Comparison of ENCODE assay signal across 20 mouse cellular contexts in genomic region chr16:63821164-63821563, GRCm38 (mm10). TPM values are rescaled to one million over a fixed set of nuclear protein-coding genes. Genes with fewer than 3 reads are reported as not detected.
DNase-seq lines count a peak whose midpoint lies in the region; ATAC-seq lines count a peak whose summit lies in the region.
"Had no signal": no experiment of that assay in that cellular context is flagged by ENCODE, and none has a peak within 500 bp of the region (broad histone marks: within the 10 kb centered on the region; RNA-seq: fewer than 3 reads in every experiment).

No protein-coding gene starts in this region.

- H3K4me3 ChIP-seq in forebrain, embryonic 10.5 days: no peak overlapping the region
- no peak overlapping the region for H3K4me3 ChIP-seq in forebrain, embryonic 15.5 days
- no peak overlapping the region for H3K4me3 ChIP-seq in midbrain, embryonic 11.5 days (ENCODE audit: low read depth, low read length)
- H3K4me3 ChIP-seq in midbrain, embryonic 14.5 days (replicated peaks; ENCODE audit: low read depth, low read length): no peak overlapping the region
- no peak overlapping the region for H3K4me3 ChIP-seq in forebrain, embryonic 12.5 days (replicated peaks)
- H3K4me3 ChIP-seq: embryonic facial prominence, embryonic 15.5 days; erythroblast, embryonic 14.5 days; gastrocnemius, adult 2 months had no signal

- no peaks in the 10 kb centered on the region for H3K9me3 ChIP-seq in forebrain, embryonic 10.5 days
- H3K9me3 ChIP-seq in forebrain, embryonic 15.5 days: no peaks in the 10 kb centered on the region
- H3K9me3 ChIP-seq in midbrain, embryonic 11.5 days (ENCODE audit: control insufficient read depth, low read length): no peaks in the 10 kb centered on the region
- no peaks in the 10 kb centered on the region for H3K9me3 ChIP-seq in midbrain, embryonic 14.5 days (ENCODE audit: control insufficient read depth, low read length)
- no peaks in the 10 kb centered on the region for H3K9me3 ChIP-seq in forebrain, embryonic 12.5 days
- H3K9me3 ChIP-seq: embryonic facial prominence, embryonic 15.5 days had no signal

- 60% methylated on average over 2 of the region's 2 CpGs for WGBS in forebrain, embryonic 10.5 days
- 32% methylated on average over 2 of the region's 2 CpGs for WGBS in forebrain, embryonic 15.5 days
- WGBS in midbrain, embryonic 11.5 days: 41% methylated on average over 2 of the region's 2 CpGs
- 41% methylated on average over 2 of the region's 2 CpGs for WGBS in midbrain, embryonic 14.5 days
- 29% methylated on average over 2 of the region's 2 CpGs for WGBS in forebrain, embryonic 12.5 days

- no peak for ATAC-seq in forebrain, embryonic 15.5 days (replicated peaks)
- peak; percentile 54; the same call in 1 of the 2 replicates for ATAC-seq in midbrain, embryonic 11.5 days (ENCODE audit: low FRiP score)
- ATAC-seq in midbrain, embryonic 14.5 days (ENCODE audit: low FRiP score, low TSS enrichment): no peak
- ATAC-seq in forebrain, embryonic 12.5 days (ENCODE audit: low FRiP score): peak; percentile 61
- ATAC-seq: hindbrain, embryonic 16.5 days; inflammation-experienced regulatory T-cells, adult 6 months; intestine, postnatal 0 days had no signal

- DNase-seq in forebrain, embryonic 10.5 days (ENCODE audit: extremely low spot score, low spot score): no peak
- no peak for DNase-seq in midbrain, embryonic 11.5 days (ENCODE audit: low spot score, missing footprints)
- DNase-seq in midbrain, embryonic 14.5 days: no peak
- DNase-seq in right cerebral cortex, postnatal 4 days: no peak
- no peak for DNase-seq in heart, adult 9 months (ENCODE audit: low spot score in 2 of 2)
- DNase-seq: adrenal gland, postnatal 14 days; cerebellum, adult 18-20 months; cerebellum, adult 9-11 months; cerebellum, postnatal 36 days; gastrocnemius, adult 2 months; gastrocnemius, postnatal 25 days; heart, postnatal 10 days; heart, postnatal 4 days had no signal

- H3K4me2 ChIP-seq in forebrain, embryonic 15.5 days (replicated peaks): no peak overlapping the region
- no peak overlapping the region for H3K4me2 ChIP-seq in midbrain, embryonic 11.5 days
- no peak overlapping the region for H3K4me2 ChIP-seq in midbrain, embryonic 14.5 days (ENCODE audit: low read length)
- H3K4me2 ChIP-seq in forebrain, embryonic 12.5 days: no peak overlapping the region
- H3K4me2 ChIP-seq: embryonic facial prominence, embryonic 15.5 days had no signal

- no peak overlapping the region for H3K9ac ChIP-seq in forebrain, embryonic 15.5 days (replicated peaks)
- H3K9ac ChIP-seq in midbrain, embryonic 11.5 days (ENCODE audit: low read length): no peak overlapping the region
- no peak overlapping the region for H3K9ac ChIP-seq in midbrain, embryonic 14.5 days (replicated peaks; ENCODE audit: low read length)
- no peak overlapping the region for H3K9ac ChIP-seq in forebrain, embryonic 12.5 days
- H3K9ac ChIP-seq: embryonic facial prominence, embryonic 15.5 days had no signal

- 0 out of 2 replicates have a peak overlapping the region, but pooled peaks have one; percentile 8 for H3K27ac ChIP-seq in forebrain, embryonic 10.5 days
- no peak overlapping the region for H3K27ac ChIP-seq in forebrain, embryonic 15.5 days (replicated peaks)
- H3K27ac ChIP-seq in midbrain, embryonic 11.5 days (ENCODE audit: low read depth, low read length): no peak overlapping the region
- H3K27ac ChIP-seq in midbrain, embryonic 14.5 days (replicated peaks; ENCODE audit: low read depth, low read length): no peak overlapping the region
- 0 out of 2 replicates have a peak overlapping the region, but pooled peaks have one; percentile 36 for H3K27ac ChIP-seq in forebrain, embryonic 12.5 days
- H3K27ac ChIP-seq: embryonic facial prominence, embryonic 15.5 days; gastrocnemius, adult 2 months had no signal

- no peaks in the 10 kb centered on the region for H3K27me3 ChIP-seq in forebrain, embryonic 10.5 days (ENCODE audit: poor library complexity, severe bottlenecking)
- H3K27me3 ChIP-seq in forebrain, embryonic 15.5 days: no peaks in the 10 kb centered on the region
- H3K27me3 ChIP-seq in midbrain, embryonic 11.5 days (ENCODE audit: control insufficient read depth, insufficient read depth, low read length): no peaks in the 10 kb centered on the region
- H3K27me3 ChIP-seq in midbrain, embryonic 14.5 days (ENCODE audit: control insufficient read depth, insufficient read depth, low read length): no peaks in the 10 kb centered on the region
- H3K27me3 ChIP-seq in forebrain, embryonic 12.5 days: no peaks in the 10 kb centered on the region
- H3K27me3 ChIP-seq: embryonic facial prominence, embryonic 15.5 days had no signal

- H3K36me3 ChIP-seq in forebrain, embryonic 10.5 days (replicated peaks): no peaks in the 10 kb centered on the region
- no peaks in the 10 kb centered on the region for H3K36me3 ChIP-seq in forebrain, embryonic 15.5 days
- H3K36me3 ChIP-seq in midbrain, embryonic 11.5 days (ENCODE audit: control insufficient read depth, insufficient read depth, low read length): no peaks in the 10 kb centered on the region
- H3K36me3 ChIP-seq in midbrain, embryonic 14.5 days (ENCODE audit: control insufficient read depth, insufficient read depth, low read length): no peaks in the 10 kb centered on the region
- no peaks in the 10 kb centered on the region for H3K36me3 ChIP-seq in forebrain, embryonic 12.5 days (replicated peaks)
- H3K36me3 ChIP-seq: embryonic facial prominence, embryonic 15.5 days had no signal

- peaks cover 24% of the 10 kb centered on the region for H3K4me1 ChIP-seq in forebrain, embryonic 10.5 days
- H3K4me1 ChIP-seq in forebrain, embryonic 15.5 days: peaks cover 25% of the 10 kb centered on the region
- peaks cover 2% of the 10 kb centered on the region; the same call in 1 of the 2 replicates for H3K4me1 ChIP-seq in midbrain, embryonic 11.5 days (ENCODE audit: control insufficient read depth, insufficient read depth, low read length)
- H3K4me1 ChIP-seq in midbrain, embryonic 14.5 days (ENCODE audit: control insufficient read depth, insufficient read depth, low read length): peaks cover 12% of the 10 kb centered on the region; the same call in 1 of the 2 replicates
- H3K4me1 ChIP-seq in forebrain, embryonic 12.5 days: peaks cover 15% of the 10 kb centered on the region

RNA-seq across cellular contexts. Expression of gene Epha3, which starts 42.8 kb away (rescaled TPM):
- polyA plus RNA-seq in forebrain, embryonic 10.5 days (2016; fragmentation: Nextera tagmentation; extraction: Ambion mirVana): 47.0 and 51.8 TPM in 2 replicates
- polyA plus RNA-seq in forebrain, embryonic 15.5 days (2015; fragmentation: Nextera tagmentation; extraction: Ambion mirVana): 85.2 and 95.2 TPM in 2 replicates
- polyA plus RNA-seq in midbrain, embryonic 11.5 days (2014; fragmentation: Nextera tagmentation; extraction: Ambion mirVana): 35.0 and 37.9 TPM in 2 replicates
- polyA plus RNA-seq in midbrain, embryonic 14.5 days (2014; fragmentation: Nextera tagmentation; extraction: Ambion mirVana): 14.3 and 20.9 TPM in 2 replicates
- polyA plus RNA-seq in forebrain, embryonic 12.5 days (2016; fragmentation: Nextera tagmentation; extraction: Ambion mirVana): 77.3 and 86.8 TPM in 2 replicates
- polyA plus RNA-seq: erythroblast, embryonic 14.5 days had no signal

Comparison
In these comparisons a context has a peak if more than half of its experiments do, and no peak if none do; other contexts are left out.
1. H3K27ac ChIP-seq: peak in forebrain, embryonic 10.5 days (single experiment) and forebrain, embryonic 12.5 days (single experiment); none in forebrain, embryonic 15.5 days (single experiment), midbrain, embryonic 11.5 days (single experiment) and midbrain, embryonic 14.5 days (single experiment).
2. ATAC-seq: peak in midbrain, embryonic 11.5 days (single experiment) and forebrain, embryonic 12.5 days (single experiment); none in forebrain, embryonic 15.5 days (single experiment) and midbrain, embryonic 14.5 days (single experiment).